Mouse (Mus musculus): ENCODE results near the gene Prokr2. TPM values are rescaled to one million over a fixed set of nuclear protein-coding genes. Genes with fewer than 3 reads are reported as not detected.
"Not testable (repeated sequence)": the region's sequence is repeated elsewhere in the genome, so short reads cannot be mapped to it uniquely, and the experiment has no call there.

Prokr2 gene
- total and polyA plus RNA-seq, 2 experiments from 2014 or later, result 14.0 to 47.7 TPM

GRCm38 (mm10) chr2:132316041-132316808 is 69.0 kb downstream of the Prokr2 start:
- H3K4me1 ChIP-seq (ENCODE audit: insufficient read depth), result no peaks in the 10 kb centered on the region
- no peaks in the 10 kb centered on the region for H3K9me3 ChIP-seq (ENCODE audit: low read length)
- H3K9ac ChIP-seq, result no peak overlapping the region
- peaks cover 5% of the 10 kb centered on the region; the same call in 1 of the 2 replicates for H3K36me3 ChIP-seq (ENCODE audit: insufficient read depth)
- no peak overlapping the region for H3K4me2 ChIP-seq (ENCODE audit: low read depth)
- DNase-seq, result peak; percentile 90
- 39% methylated on average over 8 of the region's 8 CpGs for WGBS
- peak; percentile 97 for TF ChIP-seq CTCF (IDR thresholded peaks at IDR 0.05; ENCODE audit: low read depth)
- H3K27me3 ChIP-seq (ENCODE audit: insufficient read depth, low read length), result no peaks in the 10 kb centered on the region
- H3K27ac ChIP-seq (ENCODE audit: low read depth, low read length), result no peak overlapping the region
- no peak overlapping the region for H3K4me3 ChIP-seq (ENCODE audit: low read depth, low read length)
- ATAC-seq, result peak; percentile 94

GRCm38 (mm10) chr2:132314057-132314456 is 71.2 kb downstream of the Prokr2 start:
- H3K9ac ChIP-seq; DNase-seq; ATAC-seq; H3K4me1 ChIP-seq (ENCODE audit: insufficient read depth); H3K9me3 ChIP-seq (ENCODE audit: low read length); H3K27me3 ChIP-seq (ENCODE audit: insufficient read depth, low read length); H3K27ac ChIP-seq (ENCODE audit: low read depth, low read length); H3K4me3 ChIP-seq (ENCODE audit: low read depth, low read length); H3K4me2 ChIP-seq (ENCODE audit: low read depth): not testable (repeated sequence)
- 0 out of 2 replicates have a peak, but pooled peaks have one; percentile 16 for TF ChIP-seq CTCF (IDR thresholded peaks at IDR 0.05; ENCODE audit: low read depth)
- WGBS, result 91% methylated on average over 8 of the region's 8 CpGs
- H3K36me3 ChIP-seq (ENCODE audit: insufficient read depth), result peaks cover 14% of the 10 kb centered on the region

DNA sequence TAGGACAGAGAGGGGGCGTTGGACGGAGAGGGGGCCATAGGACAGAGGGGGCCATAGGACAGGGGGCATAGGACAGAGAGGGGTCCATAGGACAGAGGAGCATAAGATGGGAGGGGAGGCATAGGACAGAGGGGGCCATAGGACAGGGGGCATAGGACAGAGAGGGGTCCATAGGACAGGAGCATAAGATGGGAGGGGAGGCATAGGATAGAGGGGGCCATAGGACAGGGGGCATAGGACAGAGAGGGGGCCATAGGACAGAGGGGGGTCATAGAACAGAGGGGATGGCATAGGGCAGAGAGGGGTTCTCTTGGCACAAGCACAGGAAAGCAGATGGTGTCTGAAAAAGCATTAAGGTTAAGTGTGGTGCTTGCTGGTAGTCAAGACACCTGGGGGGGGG is 71.7 kb downstream of the Prokr2 start:
- H3K9me3 ChIP-seq (ENCODE audit: low read length), result no peaks in the 10 kb centered on the region

GRCm38 (mm10) chr2:132312616-132313015 is 72.6 kb downstream of the Prokr2 start:
- H3K36me3 ChIP-seq (ENCODE audit: insufficient read depth), result peaks cover 25% of the 10 kb centered on the region
- H3K4me1 ChIP-seq (ENCODE audit: insufficient read depth), result no peaks in the 10 kb centered on the region
- 85% methylated on average over 5 of the region's 5 CpGs for WGBS
- H3K4me3 ChIP-seq (ENCODE audit: low read depth, low read length), result no peak overlapping the region
- ATAC-seq (no peak), DNase-seq (no peak)
- no peaks in the 10 kb centered on the region for H3K27me3 ChIP-seq (ENCODE audit: insufficient read depth, low read length)
- no peak overlapping the region for H3K4me2 ChIP-seq (ENCODE audit: low read depth)
- no peaks in the 10 kb centered on the region for H3K9me3 ChIP-seq (ENCODE audit: low read length)
- no peak overlapping the region for H3K27ac ChIP-seq (ENCODE audit: low read depth, low read length)
- TF ChIP-seq CTCF (IDR thresholded peaks at IDR 0.05; ENCODE audit: low read depth), result no peak
- H3K9ac ChIP-seq, result no peak overlapping the region

More for the DNA sequence above, 71.7 kb downstream of the Prokr2 start:
- H3K9ac ChIP-seq, result no peak overlapping the region
- no peak overlapping the region for H3K4me2 ChIP-seq (ENCODE audit: low read depth)
- no peak for TF ChIP-seq CTCF (IDR thresholded peaks at IDR 0.05; ENCODE audit: low read depth)
- DNase-seq (no peak), ATAC-seq (no peak)
- H3K36me3 ChIP-seq (ENCODE audit: insufficient read depth), result peaks cover 19% of the 10 kb centered on the region
- H3K27ac ChIP-seq (ENCODE audit: low read depth, low read length), result no peak overlapping the region
- H3K4me1 ChIP-seq (ENCODE audit: insufficient read depth), result no peaks in the 10 kb centered on the region
- 96% methylated on average over 2 of the region's 2 CpGs for WGBS
- H3K4me3 ChIP-seq (ENCODE audit: low read depth, low read length), result no peak overlapping the region
- no peaks in the 10 kb centered on the region for H3K27me3 ChIP-seq (ENCODE audit: insufficient read depth, low read length)

GRCm38 (mm10) chr2:132309398-132309930 is 75.8 kb downstream of the Prokr2 start:
- ATAC-seq, result no peak
- H3K27me3 ChIP-seq (ENCODE audit: insufficient read depth, low read length), result no peaks in the 10 kb centered on the region

DNA sequence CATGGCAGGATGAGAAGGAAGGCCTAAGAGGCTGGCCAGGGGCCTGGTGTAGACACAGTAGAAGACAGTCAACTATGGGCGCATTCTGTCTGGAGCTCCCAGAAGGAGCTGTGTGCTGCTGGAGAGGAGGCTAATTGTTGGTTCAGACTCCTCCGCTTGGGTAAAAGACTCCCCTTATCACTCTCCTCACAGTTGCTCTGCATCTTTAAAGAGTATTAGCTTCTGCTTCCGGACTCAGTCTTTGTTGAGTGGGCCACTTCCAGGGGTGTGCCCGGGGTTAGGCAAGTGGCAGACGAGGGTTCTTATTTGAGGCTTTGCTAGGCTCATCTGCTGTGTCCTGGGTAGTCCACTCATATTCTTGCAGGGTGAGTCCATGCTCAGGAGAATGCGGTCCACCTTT is 76.4 kb downstream of the Prokr2 start:
- ATAC-seq, result no peak
- no peak for TF ChIP-seq CTCF (IDR thresholded peaks at IDR 0.05; ENCODE audit: low read depth)
- WGBS, result 94% methylated on average over 6 of the region's 6 CpGs

More at GRCm38 (mm10) chr2:132309398-132309930, 75.8 kb downstream of the Prokr2 start:
- Histone ChIP-seq H3K27ac (ENCODE audit: low read depth, low read length) (no peak overlapping the region), H3K4me3 (ENCODE audit: low read depth, low read length) (no peak overlapping the region), H3K36me3 (ENCODE audit: insufficient read depth) (peaks cover 57% of the 10 kb centered on the region), H3K9ac (no peak overlapping the region), H3K4me1 (ENCODE audit: insufficient read depth) (no peaks in the 10 kb centered on the region), H3K9me3 (ENCODE audit: low read length) (no peaks in the 10 kb centered on the region), H3K4me2 (ENCODE audit: low read depth) (no peak overlapping the region)
- no peak for DNase-seq
- 95% methylated on average over 6 of the region's 6 CpGs for WGBS
- TF ChIP-seq CTCF (IDR thresholded peaks at IDR 0.05; ENCODE audit: low read depth), result no peak

GRCm38 (mm10) chr2:132307213-132307843 is 77.9 kb downstream of the Prokr2 start:
- 92% methylated on average over 11 of the region's 11 CpGs for WGBS
- no peak overlapping the region for H3K4me2 ChIP-seq (ENCODE audit: low read depth)
- TF ChIP-seq CTCF (IDR thresholded peaks at IDR 0.05; ENCODE audit: low read depth), result no peak
- no peaks in the 10 kb centered on the region for H3K27me3 ChIP-seq (ENCODE audit: insufficient read depth, low read length)
- H3K27ac ChIP-seq (ENCODE audit: low read depth, low read length), result no peak overlapping the region
- ATAC-seq (no peak), DNase-seq (no peak)
- no peak overlapping the region for H3K9ac ChIP-seq
- peaks cover 75% of the 10 kb centered on the region for H3K36me3 ChIP-seq (ENCODE audit: insufficient read depth)
- H3K4me3 ChIP-seq (ENCODE audit: low read depth, low read length), result no peak overlapping the region
- H3K4me1 ChIP-seq (ENCODE audit: insufficient read depth), result no peaks in the 10 kb centered on the region
- H3K9me3 ChIP-seq (ENCODE audit: low read length), result no peaks in the 10 kb centered on the region

More for the DNA sequence above, 76.4 kb downstream of the Prokr2 start:
- no peak for DNase-seq
- H3K4me2 ChIP-seq (ENCODE audit: low read depth), result no peak overlapping the region
- H3K4me3 ChIP-seq (ENCODE audit: low read depth, low read length), result no peak overlapping the region
- H3K27ac ChIP-seq (ENCODE audit: low read depth, low read length), result no peak overlapping the region
- H3K27me3 ChIP-seq (ENCODE audit: insufficient read depth, low read length), result no peaks in the 10 kb centered on the region
- peaks cover 60% of the 10 kb centered on the region for H3K36me3 ChIP-seq (ENCODE audit: insufficient read depth)
- no peaks in the 10 kb centered on the region for H3K4me1 ChIP-seq (ENCODE audit: insufficient read depth)
- H3K9ac ChIP-seq, result no peak overlapping the region
- no peaks in the 10 kb centered on the region for H3K9me3 ChIP-seq (ENCODE audit: low read length)

Measured in forebrain, postnatal 0 days (tissue).